Mouse (Mus musculus) left cerebral cortex, postnatal 4 days (tissue): Measurements from ENCODE around the gene Pim1. TPM values are rescaled to one million over a fixed set of nuclear protein-coding genes. Genes with fewer than 3 reads are reported as not detected.
A peak's percentile ranks its signal among the peaks of the same experiment; 100 is the strongest.

Source experiments
- DNase-seq: peaks from one replicate; pipeline ENCODE4 v3.0.0-alpha.2; 2022
- intact Hi-C: fragments of 180-260 bp; cut with DNase I; formaldehyde crosslinking; loops from one replicate; pipeline ENCODE4 v1.15.1; 2025
- total RNA-seq, 2 experiments: library from RNA; stranded (reverse); gene quantifications; 2 replicates each; pipeline ENCODE4 v1.2.3; 2021

Pim1 gene
- total RNA-seq, 2 experiments from 2014 or later: 10.5 to 12.3 TPM

- intact Hi-C loops: no loop called here
- DNase-seq: no peak
Observed at GRCm38 (mm10) chr17:29464519-29465140, 25.9 kb upstream of the Pim1 start.

GRCm38 (mm10) chr17:29465405-29466010, 25.0 kb upstream of the Pim1 start:
- no peak for DNase-seq
- intact Hi-C loops: no loop called here

- intact Hi-C loops: no loop called here
- no peak for DNase-seq
Observed at GRCm38 (mm10) chr17:29467030-29467429, 23.5 kb upstream of the Pim1 start.

GRCm38 (mm10) chr17:29473466-29473865, 17.1 kb upstream of the Pim1 start:
- intact Hi-C loops: no loop called here
- DNase-seq: no peak

- intact Hi-C loops: no loop called here
- DNase-seq: no peak
Observed at GRCm38 (mm10) chr17:29474036-29474435, 16.5 kb upstream of the Pim1 start.

GRCm38 (mm10) chr17:29475142-29475541, 15.4 kb upstream of the Pim1 start:
- DNase-seq: no peak
- intact Hi-C loops: no loop called here

- intact Hi-C loops: no loop called here
- no peak for DNase-seq
Observed at GRCm38 (mm10) chr17:29476461-29476860, 14.1 kb upstream of the Pim1 start.

GRCm38 (mm10) chr17:29477357-29477756, 13.2 kb upstream of the Pim1 start:
- DNase-seq: no peak
- intact Hi-C loops: no loop called here

- intact Hi-C loops: no loop called here
- no peak for DNase-seq
Observed at GRCm38 (mm10) chr17:29478271-29478670, 12.3 kb upstream of the Pim1 start.

- DNase-seq: no peak
- intact Hi-C loops: no loop called here
Observed at GRCm38 (mm10) chr17:29480256-29480655, 10.3 kb upstream of the Pim1 start.

- intact Hi-C loops: no loop called here
- DNase-seq: no peak
Observed at GRCm38 (mm10) chr17:29482632-29483031, 7.9 kb upstream of the Pim1 start.

GRCm38 (mm10) chr17:29483282-29483681, 7.3 kb upstream of the Pim1 start:
- no peak for DNase-seq
- intact Hi-C loops: no loop called here

GRCm38 (mm10) chr17:29484431-29484830, 6.1 kb upstream of the Pim1 start:
- intact Hi-C loops: no loop called here
- DNase-seq: no peak

GRCm38 (mm10) chr17:29485336-29486233, 5.0 kb upstream of the Pim1 start:
- no peak for DNase-seq
- intact Hi-C loops: no loop called here

GRCm38 (mm10) chr17:29488257-29488977, 2.1 kb upstream of the Pim1 start:
- intact Hi-C loops: no loop called here
- DNase-seq: no peak

- DNase-seq: peak; percentile 67
- intact Hi-C loops: no loop called here
Observed at GRCm38 (mm10) chr17:29488978-29489970, 1.3 kb upstream of the Pim1 start.

- DNase-seq: peak; percentile 100
- intact Hi-C loops: loop anchor here (5.0 kb wide), 1 partner anchor 93 kb away; no protein-coding TSS in a partner anchor
Observed at GRCm38 (mm10) chr17:29489971-29490712, 411 bp upstream of the Pim1 start.

- intact Hi-C loops: loop anchor here (5.0 kb wide), 1 partner anchor 94 kb away; no protein-coding TSS in a partner anchor
- peak; percentile 40 for DNase-seq
Observed at GRCm38 (mm10) chr17:29491591-29492268, 1.2 kb downstream of the Pim1 start.
